Mouse (Mus musculus) limb, embryonic 10.5 days (tissue): ENCODE results near the gene Cep350. TPM values are rescaled to one million over a fixed set of nuclear protein-coding genes. Genes with fewer than 3 reads are reported as not detected.

Experiments used
- polyA plus RNA-seq: library from polyadenylated mRNA; unstranded; fragments of >200 nt; fragmentation: Nextera tagmentation; extraction: Ambion mirVana; gene quantifications from 2 replicates; pipeline ENCODE4 v1.2.1, GENCODE M21; 2016

The Cep350 gene
- polyA plus RNA-seq, 1 experiment from 2014 or later = 6.9 TPM

Other genes starting within 250 kb of the Cep350 start
- 0.23 TPM in 1 of 2 replicates, not detected in the other for gene Lhx4, start 221.6 kb downstream of the Cep350 start, polyA plus RNA-seq
- gene Qsox1, start 160.4 kb downstream of the Cep350 start, polyA plus RNA-seq = 12.7 and 17.2 TPM in 2 replicates
- 114 and 116 TPM in 2 replicates for gene Tor1aip2, start 62.1 kb upstream of the Cep350 start, polyA plus RNA-seq
- 39.1 and 43.0 TPM in 2 replicates for gene Tor1aip1, start 63.2 kb upstream of the Cep350 start, polyA plus RNA-seq
- gene Fam163a, start 231.8 kb upstream of the Cep350 start, polyA plus RNA-seq = 0.33 and 0.34 TPM in 2 replicates